ENCODE assay signal across 8 mouse cellular contexts in genomic region chr19:47319521-47320330, GRCm38 (mm10).
A peak's percentile ranks its signal among the peaks of the same experiment; 100 is the strongest.
DNase-seq lines count a peak whose midpoint lies in the region; ATAC-seq and TF ChIP-seq lines count a peak whose summit lies in the region.
"Had no signal": no experiment of that assay in that cellular context is flagged by ENCODE, and none has a peak within 500 bp of the region (broad histone marks: within the 10 kb centered on the region; RNA-seq: fewer than 3 reads in every experiment).

No protein-coding gene starts in this region.

- peaks cover 43% of the 10 kb centered on the region for H3K4me1 ChIP-seq in liver, adult 2 months (ENCODE audit: control insufficient read depth, insufficient read depth, low read length)
- H3K4me1 ChIP-seq in embryonic facial prominence, embryonic 11.5 days (ENCODE audit: control insufficient read depth, insufficient read depth, low read length) = peaks cover 12% of the 10 kb centered on the region

- peak overlapping the region; percentile 50 for H3K9ac ChIP-seq in liver, adult 2 months (ENCODE audit: low read depth, low read length)
- H3K9ac ChIP-seq in embryonic facial prominence, embryonic 11.5 days (replicated peaks; ENCODE audit: low read length) = peak overlapping the region; percentile 18; the same call in 1 of the 2 replicates
- H3K9ac ChIP-seq: hindbrain, embryonic 15.5 days had no signal

- DNase-seq in liver, adult 2 months (ENCODE audit: extremely low read depth, low read depth, low spot score) = peak; percentile 47
- no peak for DNase-seq in liver
- no peak for DNase-seq in embryonic facial prominence, embryonic 11.5 days (ENCODE audit: low spot score)
- peak; percentile 30 for DNase-seq in heart, postnatal 4 days
- peak; percentile 62 for DNase-seq in lung, postnatal 10 days
- no peak for DNase-seq in ovary, postnatal 10 days (ENCODE audit: low spot score)
- DNase-seq in urinary bladder, adult 18-20 months (ENCODE audit: low spot score in 2 of 2) = no peak

- no peak for TF ChIP-seq POLR2A in liver, adult 2 months (IDR thresholded peaks at IDR 0.05; ENCODE audit: extremely low read depth, insufficient read depth, low read length)

- peaks cover 4% of the 10 kb centered on the region; the same call in 1 of the 2 replicates for H3K79me2 ChIP-seq in liver, adult 2 months (ENCODE audit: control insufficient read depth, insufficient read depth, low read length)

- no peak overlapping the region for H3K4me2 ChIP-seq in embryonic facial prominence, embryonic 11.5 days (ENCODE audit: low read depth, low read length)
- H3K4me2 ChIP-seq: hindbrain, embryonic 15.5 days had no signal

- 64% methylated on average over 10 of the region's 10 CpGs for WGBS in liver, adult 2 months
- 53% methylated on average over 10 of the region's 10 CpGs for WGBS in embryonic facial prominence, embryonic 11.5 days

- H3K36me3 ChIP-seq in liver, adult 2 months (ENCODE audit: control insufficient read depth, insufficient read depth, low read length) = no peaks in the 10 kb centered on the region
- H3K36me3 ChIP-seq in embryonic facial prominence, embryonic 11.5 days (replicated peaks; ENCODE audit: control insufficient read depth, insufficient read depth, low read depth, low read length) = no peaks in the 10 kb centered on the region
- H3K36me3 ChIP-seq: hindbrain, embryonic 15.5 days had no signal

- peak overlapping the region; percentile 7; the same call in 1 of the 2 replicates for H3K27ac ChIP-seq in liver, adult 2 months (replicated peaks; ENCODE audit: insufficient read depth, low read depth, low read length)
- H3K27ac ChIP-seq in embryonic facial prominence, embryonic 11.5 days (replicated peaks; ENCODE audit: low read depth, low read length) = no peak overlapping the region
- H3K27ac ChIP-seq: hindbrain, embryonic 15.5 days had no signal

- peak overlapping the region; percentile 56 for H3K4me3 ChIP-seq in liver, adult 2 months (ENCODE audit: insufficient read depth, low read depth, low read length)
- no peak overlapping the region for H3K4me3 ChIP-seq in embryonic facial prominence, embryonic 11.5 days (ENCODE audit: low read depth, low read length)
- H3K4me3 ChIP-seq: hindbrain, embryonic 15.5 days had no signal

- ATAC-seq in embryonic facial prominence, embryonic 11.5 days (replicated peaks; ENCODE audit: insufficient number of reproducible peaks, low FRiP score, low TSS enrichment, low read depth) = no peak

- H3K9me3 ChIP-seq in embryonic facial prominence, embryonic 11.5 days (replicated peaks; ENCODE audit: control insufficient read depth, low read length) = no peaks in the 10 kb centered on the region
- H3K9me3 ChIP-seq: hindbrain, embryonic 15.5 days had no signal

- peak; percentile 27; the same call in 1 of the 2 replicates for TF ChIP-seq CTCF in liver, adult 2 months (IDR thresholded peaks at IDR 0.05; ENCODE audit: low read depth, low read length)

- no peaks in the 10 kb centered on the region for H3K27me3 ChIP-seq in liver, adult 2 months (ENCODE audit: control insufficient read depth, insufficient read depth, low read length)
- H3K27me3 ChIP-seq in embryonic facial prominence, embryonic 11.5 days (ENCODE audit: control insufficient read depth, insufficient read depth, low read length) = no peaks in the 10 kb centered on the region

Comparison
In these comparisons a context has a peak if more than half of its experiments do, and no peak if none do; other contexts are left out.
1. DNase-seq: peak in liver, adult 2 months (single experiment), heart, postnatal 4 days (single experiment) and lung, postnatal 10 days (single experiment); none in liver (single experiment), embryonic facial prominence, embryonic 11.5 days (single experiment), ovary, postnatal 10 days (single experiment) and urinary bladder, adult 18-20 months (0 of 2).